Mouse (Mus musculus): ENCODE results near the gene Tmem270. TPM values are rescaled to one million over a fixed set of nuclear protein-coding genes. Genes with fewer than 3 reads are reported as not detected.

The Tmem270 gene
- total RNA-seq (2021): not detected
- long read RNA-seq, experiment 1: 0 reads
- long read RNA-seq, experiment 2: 0 reads

DNA sequence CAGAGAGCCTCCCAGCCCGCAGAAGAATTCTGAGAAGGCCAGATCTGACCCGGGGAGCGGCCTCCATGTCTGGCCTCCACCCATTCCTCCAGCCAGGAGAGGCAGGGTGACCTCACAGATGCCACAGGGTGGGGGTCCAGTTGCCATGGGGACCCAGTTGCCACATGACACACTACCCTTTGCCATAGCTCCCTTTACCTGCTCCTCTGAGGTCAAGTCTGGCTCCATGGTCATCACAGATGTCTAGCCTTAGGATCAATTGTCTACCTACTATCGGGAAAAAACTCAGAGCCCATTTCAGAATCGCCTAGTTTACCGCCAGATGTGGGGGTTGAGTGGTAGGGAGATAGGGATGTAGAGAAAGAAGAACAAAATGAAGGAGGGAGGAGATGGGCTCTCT is at the start of gene Tmem270:
Gene Tmem270, minus strand, starts transcription at position 101 of the 400 bp plus-strand sequence.
- Histone ChIP-seq H3K4me3 (no peak within 1 kb of the TSS), H3K27ac (no peak within 1 kb of the TSS)
- no peak for DNase-seq (ENCODE audit: extremely low spot score in 1 of 2, low spot score in 2 of 2)
- intact Hi-C loops (cut with DNase I): loop anchor here (1.0 to 10.0 kb wide), 2 partner anchors 59 to 412 kb away; no protein-coding TSS in a partner anchor
- no peak for TF ChIP-seq CTCF (IDR thresholded peaks at IDR 0.05)

- intact Hi-C loops (cut with DNase I): no loop called here
- Histone ChIP-seq H3K27ac (no peak overlapping the region), H3K4me3 (no peak overlapping the region)
- TF ChIP-seq CTCF (IDR thresholded peaks at IDR 0.05): no peak
- DNase-seq (ENCODE audit: extremely low spot score in 1 of 2, low spot score in 2 of 2): no peak
Measured at GRCm38 (mm10) chr5:134955491-134955890, 49.0 kb upstream of the Tmem270 start.

GRCm38 (mm10) chr5:134951053-134951884 is 44.7 kb upstream of the Tmem270 start:
- H3K27ac ChIP-seq: no peak overlapping the region
- no peak for DNase-seq (ENCODE audit: extremely low spot score in 1 of 2, low spot score in 2 of 2)
- TF ChIP-seq CTCF (IDR thresholded peaks at IDR 0.05): no peak
- no peak overlapping the region for H3K4me3 ChIP-seq
- intact Hi-C loops (cut with DNase I): no loop called here

DNA sequence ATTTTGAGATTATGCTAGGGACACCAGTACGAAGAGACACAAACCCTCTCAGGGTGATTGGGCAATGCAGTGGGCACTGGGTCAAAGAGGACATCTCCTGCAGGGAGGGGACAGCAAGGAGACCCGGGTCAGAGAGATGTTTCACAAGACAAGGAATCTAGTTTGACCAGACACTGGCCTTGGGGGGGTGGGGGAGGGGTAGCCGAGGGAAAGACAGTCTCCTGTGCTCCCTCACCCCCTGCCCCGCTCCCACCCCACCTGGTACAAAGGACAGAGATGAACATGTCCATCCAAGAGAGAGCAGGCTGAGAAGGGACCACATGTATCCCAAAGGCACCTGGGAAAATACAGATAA is 41.5 kb upstream of the Tmem270 start:
- DNase-seq (ENCODE audit: extremely low spot score in 1 of 2, low spot score in 2 of 2): no peak
- TF ChIP-seq CTCF (IDR thresholded peaks at IDR 0.05): no peak

GRCm38 (mm10) chr5:134947420-134948084 is 41.0 kb upstream of the Tmem270 start:
- no peak for DNase-seq (ENCODE audit: extremely low spot score in 1 of 2, low spot score in 2 of 2)
- intact Hi-C loops (cut with DNase I): no loop called here
- no peak for TF ChIP-seq CTCF (IDR thresholded peaks at IDR 0.05)
- H3K27ac ChIP-seq: no peak overlapping the region
- no peak overlapping the region for H3K4me3 ChIP-seq

More for the DNA sequence above, 41.5 kb upstream of the Tmem270 start:
- Histone ChIP-seq H3K4me3 (no peak overlapping the region), H3K27ac (no peak overlapping the region)
- intact Hi-C loops (cut with DNase I): no loop called here

DNA sequence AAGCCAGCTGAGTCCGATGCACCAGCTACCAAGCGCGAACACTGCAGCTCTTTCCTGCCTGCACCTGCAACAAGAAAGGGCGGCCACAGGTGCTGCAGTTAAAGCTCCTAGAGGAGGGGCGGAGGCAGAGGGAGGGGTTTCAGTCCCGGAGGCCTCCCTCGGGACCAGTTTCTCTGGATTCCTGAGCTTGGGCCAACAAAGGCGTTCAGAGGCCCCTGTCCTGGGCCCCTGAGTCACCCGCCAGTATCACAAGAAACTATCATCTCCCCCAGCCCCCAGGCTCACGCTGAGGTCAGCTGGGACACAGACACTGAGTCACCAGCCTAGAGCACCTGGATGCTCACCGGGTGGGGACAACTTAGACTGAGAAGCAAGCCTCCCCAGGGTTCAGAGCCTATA is 40.3 kb upstream of the Tmem270 start, which contains the start of gene Cldn4:
Gene Cldn4, minus strand, starts transcription at position 78 of the 399 bp plus-strand sequence.
- H3K27ac ChIP-seq: no peak within 1 kb of the TSS
- DNase-seq (ENCODE audit: extremely low spot score in 1 of 2, low spot score in 2 of 2): no peak

GRCm38 (mm10) chr5:134946063-134946856 is 39.7 kb upstream of the Tmem270 start:
- no peak overlapping the region for H3K4me3 ChIP-seq
- no peak for TF ChIP-seq CTCF (IDR thresholded peaks at IDR 0.05)
- H3K27ac ChIP-seq: no peak overlapping the region
- no peak for DNase-seq (ENCODE audit: extremely low spot score in 1 of 2, low spot score in 2 of 2)
- intact Hi-C loops (cut with DNase I): no loop called here

More for the DNA sequence above, 40.3 kb upstream of the Tmem270 start, which contains the start of gene Cldn4:
- intact Hi-C loops (cut with DNase I): no loop called here
- H3K4me3 ChIP-seq: no peak within 1 kb of the TSS
- TF ChIP-seq CTCF (IDR thresholded peaks at IDR 0.05): no peak

- no peak for TF ChIP-seq CTCF (IDR thresholded peaks at IDR 0.05)
- H3K4me3 ChIP-seq: no peak overlapping the region
- no peak for DNase-seq (ENCODE audit: extremely low spot score in 1 of 2, low spot score in 2 of 2)
- intact Hi-C loops (cut with DNase I): no loop called here
- H3K27ac ChIP-seq: no peak overlapping the region
Measured at GRCm38 (mm10) chr5:134945266-134945959, 38.9 kb upstream of the Tmem270 start.

- Histone ChIP-seq H3K4me3 (no peak overlapping the region), H3K27ac (no peak overlapping the region)
- no peak for TF ChIP-seq CTCF (IDR thresholded peaks at IDR 0.05)
- DNase-seq (ENCODE audit: extremely low spot score in 1 of 2, low spot score in 2 of 2): no peak
- intact Hi-C loops (cut with DNase I): no loop called here
Measured at GRCm38 (mm10) chr5:134944179-134944578, 37.6 kb upstream of the Tmem270 start.

DNA sequence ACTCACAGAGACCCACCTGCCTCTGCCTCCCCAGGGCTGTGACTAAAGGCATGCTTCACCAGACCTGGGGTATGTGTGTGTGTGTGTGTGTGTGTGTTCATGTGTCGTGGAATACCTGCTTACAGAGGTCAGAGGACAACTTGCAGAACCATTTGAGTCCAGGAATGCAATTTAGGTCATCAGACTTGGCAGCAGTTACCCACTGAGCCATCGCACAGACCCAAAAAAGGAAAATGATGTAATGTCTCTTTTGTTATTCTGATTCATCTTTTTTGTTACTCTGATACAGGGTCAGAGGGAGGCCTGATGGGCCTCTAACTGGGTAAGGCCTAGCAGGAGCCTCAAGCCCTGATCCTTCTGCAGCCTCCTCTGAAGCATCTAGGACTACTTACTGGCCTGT is 36.2 kb upstream of the Tmem270 start:
- no peak for DNase-seq (ENCODE audit: extremely low spot score in 1 of 2, low spot score in 2 of 2)

More for the DNA sequence above, 36.2 kb upstream of the Tmem270 start:
- Histone ChIP-seq H3K4me3 (no peak overlapping the region), H3K27ac (no peak overlapping the region)
- no peak for TF ChIP-seq CTCF (IDR thresholded peaks at IDR 0.05)
- intact Hi-C loops (cut with DNase I): no loop called here
